Mouse (Mus musculus) olfactory bulb, adult 2 months (tissue): ENCODE data around the gene Creg2. TPM values are rescaled to one million over a fixed set of nuclear protein-coding genes. Genes with fewer than 3 reads are reported as not detected.

ENCODE experiments used
- H3K27ac ChIP-seq: fragments of 200-500 bp; 2 replicates; pipeline ENCODE4 v1.5.1; 2012; ENCODE audit warnings: low read depth, low read length; ENCODE audit not compliant: insufficient read depth
- H3K4me1 ChIP-seq: fragments of 200-500 bp; 2 replicates; pipeline ENCODE4 v1.6.1; 2012; ENCODE audit warnings: low read length; ENCODE audit not compliant: control insufficient read depth, insufficient read depth
- H3K4me3 ChIP-seq: fragments of 200-500 bp; 2 replicates; pipeline ENCODE4 v1.5.1; 2012; ENCODE audit warnings: mild to moderate bottlenecking, low read depth, low read length, moderate library complexity; ENCODE audit not compliant: insufficient read depth
- CTCF ChIP-seq: fragments of 200-500 bp; IDR thresholded peaks from 2 replicates; pipeline ENCODE4 v1.5.1; 2012; ENCODE audit warnings: low read depth, mild to moderate bottlenecking, low read length, moderate library complexity; ENCODE audit not compliant: insufficient read depth
- POLR2A ChIP-seq: fragments of 200-500 bp; IDR thresholded peaks from 2 replicates; pipeline ENCODE4 v1.6.1; 2012; ENCODE audit warnings: mild to moderate bottlenecking, low read depth, low read length, moderate library complexity; ENCODE audit not compliant: insufficient read depth
- WGBS: fragments of 180-500 bp; shearing (Covaris S2); methylation state at CpG from one replicate; pipeline ENCODE4 v1.1.7; 2018; 5-methylcytosine and 5-hydroxymethylcytosine counted together
- polyA plus RNA-seq: library from polyadenylated mRNA; stranded (reverse); fragments of >200 nt; gene quantifications from 2 replicates; pipeline ENCODE4 v1.2.4, GENCODE M21; 2012; ENCODE audit warnings: low replicate concordance; ENCODE audit not compliant: missing spikeins, insufficient read depth, insufficient read length

Creg2 gene
- polyA plus RNA-seq, 1 experiment: not detected

DNA sequence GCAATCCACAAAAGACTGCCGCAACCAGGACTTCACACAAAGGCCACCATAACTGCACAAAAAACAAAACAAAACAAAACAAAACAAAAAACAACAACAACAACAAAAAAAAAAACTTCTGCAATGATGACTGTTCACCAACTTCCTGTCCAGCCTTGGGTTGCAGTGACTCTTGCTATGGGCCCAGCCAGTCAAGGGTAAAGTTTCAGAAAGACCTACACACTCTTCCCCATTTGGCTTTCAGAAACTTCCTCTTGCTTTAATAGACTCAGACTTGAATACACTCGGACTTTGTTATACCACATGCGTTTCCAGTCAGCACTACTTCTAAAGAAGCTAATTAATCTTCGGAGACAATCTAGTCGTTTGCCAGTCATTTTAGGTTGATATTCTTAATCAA, 61.1 kb downstream of the Creg2 start:
- Histone ChIP-seq H3K27ac (no peak overlapping the region), H3K4me1 (no peaks in the 10 kb centered on the region), H3K4me3 (no peak overlapping the region)
- WGBS: 73% methylated on average over 5 of the region's 5 CpGs
- TF ChIP-seq POLR2A (no peak), CTCF (no peak)

DNA sequence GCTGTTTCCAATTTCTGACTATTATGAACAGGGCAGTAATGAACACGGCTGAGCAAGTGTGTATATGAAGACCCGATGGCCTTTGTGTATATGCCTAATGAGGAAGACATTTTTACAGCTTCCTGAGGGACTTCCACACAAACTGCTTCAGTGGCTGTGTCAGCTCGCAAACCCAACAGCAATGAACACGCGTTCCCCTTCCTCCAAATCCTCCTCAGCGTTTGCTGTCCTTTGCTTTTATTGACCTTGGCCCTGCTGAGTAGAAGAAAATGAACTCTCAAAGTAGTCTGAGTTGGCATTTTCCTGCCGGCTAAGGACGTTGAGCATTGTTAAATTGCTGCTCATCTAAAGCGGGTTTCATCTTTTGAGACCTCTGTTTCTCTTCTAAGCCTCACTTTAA, 65.9 kb downstream of the Creg2 start:
- Histone ChIP-seq H3K4me1 (no peaks in the 10 kb centered on the region), H3K27ac (no peak overlapping the region), H3K4me3 (no peak overlapping the region)
- TF ChIP-seq POLR2A: no peak
- no peak for TF ChIP-seq CTCF
- 86% methylated on average over 9 of the region's 9 CpGs for WGBS

DNA sequence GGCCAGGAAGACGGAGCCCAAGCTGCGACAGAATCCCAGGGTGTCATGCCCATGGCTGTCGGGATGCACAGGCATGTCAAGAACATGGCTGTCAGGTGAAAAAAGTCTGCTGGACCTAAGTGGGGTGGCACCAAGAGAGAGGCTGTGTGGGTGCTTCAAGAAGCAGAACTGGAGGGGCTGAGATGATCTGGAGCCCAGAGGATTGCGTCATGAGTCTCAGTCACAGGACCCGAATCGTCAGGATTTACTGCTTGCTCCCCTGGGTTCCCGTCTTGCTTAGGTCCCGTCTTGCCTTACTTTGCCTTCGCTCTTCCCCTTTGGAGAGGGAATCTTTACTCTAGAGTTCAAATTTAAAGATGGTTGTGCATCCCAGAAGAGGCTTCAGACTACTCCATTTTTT, 68.1 kb downstream of the Creg2 start:
- H3K27ac ChIP-seq: no peak overlapping the region
- H3K4me1 ChIP-seq: no peaks in the 10 kb centered on the region
- TF ChIP-seq POLR2A: no peak
- TF ChIP-seq CTCF: no peak
- WGBS: 96% methylated on average over 9 of the region's 9 CpGs
- no peak overlapping the region for H3K4me3 ChIP-seq

DNA sequence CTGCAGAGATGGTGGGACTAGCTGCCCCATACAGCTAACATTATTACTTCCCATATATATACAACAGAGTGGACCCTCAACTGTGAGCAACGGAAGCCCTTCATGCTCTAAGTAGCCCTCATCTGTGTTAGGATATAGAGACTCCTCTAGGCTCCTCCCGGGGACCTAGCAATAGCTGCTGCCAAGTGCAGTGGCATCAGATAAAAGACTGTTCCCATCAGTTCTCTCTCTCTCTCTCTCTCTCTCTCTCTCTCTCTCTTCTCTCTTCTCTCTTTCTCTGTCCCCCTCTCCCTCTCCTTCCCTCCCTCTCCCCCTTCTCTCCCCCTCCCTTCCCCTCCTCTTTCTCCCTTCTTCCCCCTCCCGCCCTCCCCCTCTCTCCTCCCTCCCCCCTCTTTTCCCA, 70.1 kb downstream of the Creg2 start:
- 72% methylated on average over 2 of the region's 3 CpGs for WGBS
- Histone ChIP-seq H3K4me1 (no peaks in the 10 kb centered on the region; the same call in 1 of the 2 replicates), H3K4me3 (no peak overlapping the region), H3K27ac (no peak overlapping the region)
- no peak for TF ChIP-seq POLR2A
- no peak for TF ChIP-seq CTCF

DNA sequence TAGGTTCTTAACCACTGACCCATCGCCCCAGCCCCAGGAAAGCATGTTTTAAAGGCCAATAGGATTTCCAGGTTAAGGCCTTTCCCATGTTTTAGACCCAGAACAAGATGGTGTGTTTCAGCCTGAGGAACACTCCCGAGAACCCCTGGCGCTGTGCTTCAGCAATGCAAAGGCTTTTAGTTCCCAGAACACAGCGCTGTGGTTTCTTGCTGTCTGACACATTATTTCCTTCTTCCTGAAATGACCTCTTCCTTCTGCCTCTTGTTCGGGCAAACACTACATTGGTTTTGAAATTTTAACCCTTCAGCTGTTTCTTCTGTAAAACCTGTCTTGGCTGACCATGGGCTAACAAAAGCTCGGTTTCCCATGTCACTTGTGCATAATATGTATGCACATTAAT, 72.1 kb downstream of the Creg2 start:
- TF ChIP-seq POLR2A (no peak), CTCF (no peak)
- no peak overlapping the region for H3K4me3 ChIP-seq
- 87% methylated on average over 6 of the region's 6 CpGs for WGBS
- H3K4me1 ChIP-seq: peaks cover 2% of the 10 kb centered on the region; the same call in 1 of the 2 replicates
- no peak overlapping the region for H3K27ac ChIP-seq

DNA sequence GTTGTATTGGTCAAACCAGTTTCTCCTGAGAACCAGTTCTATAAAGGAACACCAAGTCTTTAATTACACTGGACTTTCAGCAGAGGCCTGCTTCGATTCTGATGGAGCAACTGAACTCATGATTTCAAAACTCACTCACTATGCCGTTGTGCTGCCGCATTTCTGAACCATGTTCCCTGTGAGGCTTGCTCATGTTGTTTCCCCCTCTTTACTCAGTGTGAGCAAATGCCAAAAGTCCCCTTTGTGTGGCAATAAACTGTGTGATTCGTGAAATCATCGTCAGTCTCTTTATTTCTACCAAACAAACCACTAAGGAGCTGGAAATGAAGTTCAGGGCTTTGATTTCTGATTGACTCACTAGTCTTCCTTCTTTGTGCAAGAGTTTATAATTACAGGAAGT, 72.8 kb downstream of the Creg2 start:
- 83% methylated on average over 5 of the region's 5 CpGs for WGBS
- Histone ChIP-seq H3K4me3 (no peak overlapping the region), H3K27ac (no peak overlapping the region), H3K4me1 (peaks cover 2% of the 10 kb centered on the region; the same call in 1 of the 2 replicates)
- no peak for TF ChIP-seq POLR2A
- no peak for TF ChIP-seq CTCF

DNA sequence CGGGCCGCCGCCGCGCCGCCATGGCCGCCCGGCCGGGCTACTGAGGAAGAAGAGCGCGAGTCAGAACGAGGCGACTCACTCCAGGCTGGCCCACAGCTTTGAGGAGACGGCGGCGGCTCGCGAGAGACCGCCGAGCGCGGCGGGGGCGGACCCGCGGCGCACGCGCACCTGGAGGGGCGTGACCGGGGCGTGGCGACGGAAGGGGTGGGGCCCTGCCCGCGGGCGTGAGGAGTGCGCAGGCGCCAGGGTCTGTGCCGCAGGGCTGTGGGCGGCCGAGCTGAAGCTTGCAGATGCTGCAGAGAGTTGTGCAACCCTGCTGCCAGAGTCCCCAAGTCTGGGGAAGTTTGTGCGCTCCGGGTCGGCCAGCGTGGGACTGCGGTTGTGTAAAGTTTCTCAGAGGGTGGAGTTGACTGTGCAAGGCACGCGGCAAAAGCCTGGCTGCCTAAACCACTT, 74.0 kb downstream of the Creg2 start, which contains the start of gene Rnf149:
Rnf149 (minus strand) TSS at position 153 of the 453 bp plus-strand sequence.
- Histone ChIP-seq H3K4me3 (peak within 1 kb of the TSS; percentile 85), H3K4me1 (peaks cover 4% of the 10 kb centered on the region; the same call in 1 of the 2 replicates), H3K27ac (peak within 1 kb of the TSS; percentile 86)
- under 1% methylated on average over 49 of the region's 49 CpGs for WGBS
- no peak for TF ChIP-seq CTCF
- peak; percentile 96 for TF ChIP-seq POLR2A

DNA sequence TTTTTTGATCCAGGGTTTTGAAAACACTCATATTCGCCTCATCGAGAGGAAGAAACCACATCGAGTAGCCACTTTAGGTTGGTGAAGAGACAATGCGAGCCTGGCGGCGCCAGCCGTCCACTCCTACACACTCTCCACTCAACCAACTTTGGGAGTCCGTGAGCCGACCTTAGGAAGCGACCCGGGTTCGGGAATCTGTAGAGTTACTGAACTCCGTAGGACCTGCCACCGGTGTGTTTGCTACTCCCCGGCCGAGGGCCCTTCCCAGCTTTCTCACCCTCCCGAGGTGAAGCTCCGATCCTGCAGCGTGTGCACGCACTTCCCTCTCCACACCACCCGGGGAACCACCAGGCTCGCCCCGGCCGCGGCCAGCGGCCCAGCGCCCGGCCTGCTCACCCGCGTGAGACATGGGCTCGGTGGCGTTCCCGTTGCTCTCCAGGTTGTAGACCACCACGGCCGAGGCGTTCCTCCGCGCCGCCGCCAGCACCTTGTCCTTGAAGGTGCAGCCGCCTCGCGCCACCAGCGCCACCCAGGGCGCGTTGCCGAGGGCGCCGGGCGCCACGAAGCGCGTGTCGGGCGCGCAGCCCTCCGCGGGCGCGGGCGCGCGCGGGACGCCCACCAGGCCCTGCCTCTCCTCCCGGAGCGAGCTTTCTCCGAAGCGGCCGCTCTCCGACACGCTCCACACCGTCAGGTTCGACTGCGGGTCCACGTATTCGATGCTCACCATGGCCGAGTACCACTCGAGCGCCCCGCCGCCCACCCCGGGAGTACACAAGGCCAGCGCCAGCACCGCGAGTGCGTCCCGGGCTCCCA, 74.6 kb downstream of the Creg2 start:
- H3K4me3 ChIP-seq: peak overlapping the region; percentile 85
- TF ChIP-seq CTCF (no peak), POLR2A (no peak)
- peaks cover 4% of the 10 kb centered on the region; the same call in 1 of the 2 replicates for H3K4me1 ChIP-seq
- H3K27ac ChIP-seq: peak overlapping the region; percentile 86
- under 1% methylated on average over 88 of the region's 88 CpGs for WGBS

DNA sequence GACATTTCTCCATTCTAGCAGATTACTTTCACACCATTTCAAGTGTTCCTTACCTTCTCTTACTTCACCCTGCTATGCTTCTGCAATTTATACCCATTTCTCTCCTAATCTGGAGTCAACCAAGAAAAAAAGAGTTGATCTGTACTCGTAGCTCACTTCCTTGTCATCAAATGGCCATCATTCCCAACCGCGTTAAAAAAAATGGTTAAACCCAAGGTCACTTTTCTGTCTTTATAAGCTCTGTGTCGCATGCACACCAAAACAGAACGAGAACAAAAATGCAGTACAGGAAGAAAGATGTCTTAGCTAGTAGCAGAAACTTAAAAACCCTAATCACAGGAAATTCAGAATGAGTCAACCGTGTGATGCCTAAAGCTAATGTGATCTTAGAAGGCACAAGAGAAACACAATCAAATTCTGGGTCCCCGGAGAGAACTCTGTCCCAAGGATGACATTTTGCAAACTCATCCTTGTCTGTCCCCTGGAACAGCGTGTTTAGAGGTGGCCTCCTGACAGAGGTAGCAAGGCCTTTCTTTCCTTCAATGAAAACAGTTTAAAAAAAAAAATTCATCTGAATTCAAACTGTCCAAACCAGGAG, 75.4 kb downstream of the Creg2 start:
- 15% methylated on average over 8 of the region's 8 CpGs for WGBS

More for the DNA sequence above, 75.4 kb downstream of the Creg2 start:
- H3K27ac ChIP-seq: no peak overlapping the region
- TF ChIP-seq POLR2A (no peak), CTCF (no peak)
- H3K4me1 ChIP-seq: peaks cover 4% of the 10 kb centered on the region; the same call in 1 of the 2 replicates
- peak overlapping the region; percentile 85 for H3K4me3 ChIP-seq
